9 mouse cellular contexts compared by ENCODE assay signal in the genomic region with DNA sequence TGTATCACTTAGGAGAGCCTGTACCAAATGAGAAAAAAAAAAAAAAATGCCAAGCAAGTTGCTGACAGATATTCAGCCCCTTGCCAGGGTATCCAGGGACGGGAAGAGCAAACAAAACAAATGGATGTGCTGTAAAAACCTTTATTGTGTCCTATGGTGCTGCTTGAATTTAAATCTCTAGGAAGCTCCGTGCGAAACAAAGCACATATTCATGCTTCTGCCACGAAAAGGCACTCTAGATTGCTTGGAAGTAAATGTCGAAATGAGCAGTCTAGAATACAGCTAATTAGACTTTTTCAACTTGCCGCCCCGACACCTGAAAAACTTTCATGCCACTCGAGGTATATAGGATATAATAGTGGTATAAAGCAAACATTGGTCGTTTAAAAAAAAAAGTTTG. TPM values are rescaled to one million over a fixed set of nuclear protein-coding genes. Genes with fewer than 3 reads are reported as not detected.
DNase-seq lines count a peak whose midpoint lies in the region; ATAC-seq and TF ChIP-seq lines count a peak whose summit lies in the region.
"Had no signal": no experiment of that assay in that cellular context is flagged by ENCODE, and none has a peak within 500 bp of the region (broad histone marks: within the 10 kb centered on the region; RNA-seq: fewer than 3 reads in every experiment).

No protein-coding gene starts in this region.

- in situ Hi-C loops in ES-E14 (cut with MboI; ENCODE audit: low sequenced_read_pairs in 2 of 2, unreplicated experiment in 2 of 2): no loop called here

- peak overlapping the region; percentile 76 for H3K4me2 ChIP-seq in heart, embryonic 14.5 days (ENCODE audit: low read length)
- peak overlapping the region; percentile 64 for H3K4me2 ChIP-seq in forebrain, embryonic 14.5 days (ENCODE audit: low read length)
- H3K4me2 ChIP-seq in liver, embryonic 16.5 days (ENCODE audit: low read depth, low read length): peak overlapping the region; percentile 92

- no peak for ATAC-seq in heart, embryonic 14.5 days (ENCODE audit: insufficient number of reproducible peaks, insufficient read depth, low FRiP score, low read depth)
- ATAC-seq in forebrain, embryonic 14.5 days: no peak
- ATAC-seq in liver, embryonic 16.5 days (ENCODE audit: low read depth): no peak
- ATAC-seq in megakaryocyte progenitor cell, adult 5-6 weeks (replicated peaks; ENCODE audit: poor library complexity): no peak

- H3K36me3 ChIP-seq in heart, embryonic 14.5 days (ENCODE audit: control insufficient read depth, insufficient read depth, low read length): no peaks in the 10 kb centered on the region; the same call in 1 of the 2 replicates
- peaks cover 2% of the 10 kb centered on the region; the same call in 1 of the 2 replicates for H3K36me3 ChIP-seq in ES-E14 (ENCODE audit: control insufficient read depth, insufficient read depth, low read length, poor library complexity, severe bottlenecking)
- H3K36me3 ChIP-seq in forebrain, embryonic 14.5 days (ENCODE audit: control insufficient read depth, insufficient read depth, low read length): no peaks in the 10 kb centered on the region
- no peaks in the 10 kb centered on the region for H3K36me3 ChIP-seq in liver, embryonic 16.5 days (ENCODE audit: control insufficient read depth, insufficient read depth)

- WGBS in heart, embryonic 14.5 days: 4% methylated on average over 9 of the region's 9 CpGs
- WGBS in forebrain, embryonic 14.5 days: under 1% methylated on average over 9 of the region's 9 CpGs
- 3% methylated on average over 9 of the region's 9 CpGs for WGBS in liver, embryonic 16.5 days (ENCODE audit: insufficient replicate concordance)

- H3K27me3 ChIP-seq in heart, embryonic 14.5 days (ENCODE audit: control insufficient read depth, insufficient read depth, low read length): no peaks in the 10 kb centered on the region
- no peaks in the 10 kb centered on the region for H3K27me3 ChIP-seq in forebrain, embryonic 14.5 days (replicated peaks; ENCODE audit: control insufficient read depth, insufficient read depth, low read length)
- H3K27me3 ChIP-seq in liver, embryonic 16.5 days (ENCODE audit: control insufficient read depth, insufficient read depth, low read depth, low read length): no peaks in the 10 kb centered on the region

- H3K9ac ChIP-seq in heart, embryonic 14.5 days (ENCODE audit: low read length): peak overlapping the region; percentile 100
- peak overlapping the region; percentile 92; the same call in 1 of the 2 replicates for H3K9ac ChIP-seq in ES-E14 (ENCODE audit: insufficient read depth, low read depth, low read length, poor library complexity, severe bottlenecking)
- peak overlapping the region; percentile 97 for H3K9ac ChIP-seq in forebrain, embryonic 14.5 days (ENCODE audit: low read length)
- peak overlapping the region; percentile 99 for H3K9ac ChIP-seq in liver, embryonic 16.5 days (ENCODE audit: low read depth, low read length)

- no peaks in the 10 kb centered on the region for H3K9me3 ChIP-seq in heart, embryonic 14.5 days (ENCODE audit: control insufficient read depth, low read length)
- no peaks in the 10 kb centered on the region for H3K9me3 ChIP-seq in ES-E14 (ENCODE audit: control insufficient read depth, insufficient read depth, low read depth, low read length)
- no peaks in the 10 kb centered on the region for H3K9me3 ChIP-seq in forebrain, embryonic 14.5 days (replicated peaks; ENCODE audit: control insufficient read depth, low read length)
- H3K9me3 ChIP-seq in liver, embryonic 16.5 days (replicated peaks; ENCODE audit: control insufficient read depth, low read length): no peaks in the 10 kb centered on the region

- peak overlapping the region; percentile 96 to 100 for H3K27ac ChIP-seq in heart, embryonic 14.5 days (replicated peaks in 1 of 2; ENCODE audit: control insufficient read depth in 1 of 2, insufficient read depth in 1 of 2, low read depth in 2 of 2, low read length in 2 of 2)
- peak overlapping the region; percentile 93; the same call in 1 of the 2 replicates for H3K27ac ChIP-seq in ES-E14 (ENCODE audit: insufficient read depth, low read depth, low read length, poor library complexity, severe bottlenecking)
- H3K27ac ChIP-seq in forebrain, embryonic 14.5 days (ENCODE audit: low read depth, low read length): peak overlapping the region; percentile 99
- peak overlapping the region; percentile 97 for H3K27ac ChIP-seq in liver, embryonic 16.5 days (ENCODE audit: low read length)

- DNase-seq in heart, adult 9 months (ENCODE audit: low spot score in 2 of 2): no peak
- DNase-seq in ES-E14 (ENCODE audit: low read depth, low spot score) (no peak), adipocyte (ENCODE audit: low spot score) (no peak), MN1 (ENCODE audit: low spot score) (no peak)
- peak; percentile 62 for DNase-seq in forebrain, embryonic 14.5 days (ENCODE audit: low spot score)

- H3K4me1 ChIP-seq in heart, embryonic 14.5 days (ENCODE audit: control insufficient read depth in 2 of 2, insufficient read depth in 2 of 2, low read length in 2 of 2): peaks cover 2 to 20% of the 10 kb centered on the region in 2 experiments; a peak in 3 of 4 replicates
- peaks cover 6 to 7% of the 10 kb centered on the region in 2 experiments; a peak in 2 of 4 replicates for H3K4me1 ChIP-seq in ES-E14 (ENCODE audit: control insufficient read depth in 2 of 2, insufficient read depth in 2 of 2, low read length in 2 of 2, poor library complexity in 1 of 2)
- H3K4me1 ChIP-seq in forebrain, embryonic 14.5 days (ENCODE audit: control insufficient read depth, insufficient read depth, low read length): peaks cover 15% of the 10 kb centered on the region
- peaks cover 22% of the 10 kb centered on the region for H3K4me1 ChIP-seq in liver, embryonic 16.5 days (ENCODE audit: control insufficient read depth, low read depth, low read length)

- H3K4me3 ChIP-seq in heart, embryonic 14.5 days (ENCODE audit: control insufficient read depth in 1 of 2, insufficient read depth in 1 of 2, low read depth in 1 of 2, low read length in 2 of 2): peak overlapping the region; percentile 80 to 100
- H3K4me3 ChIP-seq in ES-E14 (ENCODE audit: insufficient read depth in 1 of 2, low read depth in 1 of 2, low read length in 2 of 2, poor library complexity in 1 of 2, severe bottlenecking in 1 of 2): peak overlapping the region; percentile 90 to 97
- peak overlapping the region; percentile 94 for H3K4me3 ChIP-seq in forebrain, embryonic 14.5 days (ENCODE audit: low read depth, low read length)
- H3K4me3 ChIP-seq in liver, embryonic 16.5 days (ENCODE audit: low read depth, low read length): peak overlapping the region; percentile 98

TF ChIP-seq in ES-E14, 5 proteins besides CTCF, POLR2A, EP300 and RAD21:
- no peak for TF ChIP-seq MAFK (IDR thresholded peaks at IDR 0.05; ENCODE audit: insufficient read depth, low read depth, low read length)
- TF ChIP-seq ZNF384 (IDR thresholded peaks at IDR 0.05; ENCODE audit: low read depth, low read length): 0 out of 2 replicates have a peak, but pooled peaks have one; percentile 23
- TF ChIP-seq CHD2 (IDR thresholded peaks at IDR 0.05; ENCODE audit: low read depth, low read length): no peak

RNA-seq across cellular contexts. Expression of gene Vapa, which starts 1.1 kb away (rescaled TPM):
- polyA plus RNA-seq in heart, embryonic 14.5 days (2014; fragmentation: Nextera tagmentation; extraction: Ambion mirVana): 172 and 177 TPM in 2 replicates
- total RNA-seq in ES-E14 (2012; rRNA removed): 56.5 and 78.0 TPM in 2 replicates
- polyA plus RNA-seq in forebrain, embryonic 14.5 days (2014; fragmentation: Nextera tagmentation; extraction: Ambion mirVana): 247 TPM in 2 replicates
- 55.8 and 57.0 TPM in 2 replicates for polyA plus RNA-seq in liver, embryonic 16.5 days (2015; fragmentation: Nextera tagmentation; extraction: Ambion mirVana)
- 195 and 214 TPM in 2 replicates for total RNA-seq in megakaryocyte progenitor cell, adult 5-6 weeks (2015)
- 141 and 147 TPM in 2 replicates for total RNA-seq in megakaryocyte progenitor cell, adult 5-6 weeks (2017)

RNA-seq across cellular contexts. Expression of gene Txndc2, which starts 27.5 kb away (rescaled TPM):
- polyA plus RNA-seq in heart, embryonic 14.5 days (2014; fragmentation: Nextera tagmentation; extraction: Ambion mirVana): not detected in 2 replicates
- total RNA-seq in ES-E14 (2012; rRNA removed): 0.13 and 0.37 TPM in 2 replicates
- polyA plus RNA-seq in forebrain, embryonic 14.5 days (2014; fragmentation: Nextera tagmentation; extraction: Ambion mirVana): 0.19 TPM in 1 of 2 replicates, not detected in the other
- polyA plus RNA-seq in liver, embryonic 16.5 days (2015; fragmentation: Nextera tagmentation; extraction: Ambion mirVana): not detected in 2 replicates
- 0.17 and 0.22 TPM in 2 replicates for total RNA-seq in megakaryocyte progenitor cell, adult 5-6 weeks (2015)
- not detected in 2 replicates for total RNA-seq in megakaryocyte progenitor cell, adult 5-6 weeks (2017)
- total RNA-seq: gastrocnemius, adult 8-10 months had no signal
